Mouse (Mus musculus) neural tube, embryonic 13.5 days (tissue): ENCODE data around the gene Gm20897. TPM values are rescaled to one million over a fixed set of nuclear protein-coding genes. Genes with fewer than 3 reads are reported as not detected.
"Not testable (repeated sequence)": the region's sequence is repeated elsewhere in the genome, so short reads cannot be mapped to it uniquely, and the experiment has no call there.

Experiments
- ATAC-seq: fragments of 200-750 bp; cut with Nextera tagmentation; 2 replicates; pipeline ENCODE4 v1.8.0; 2017; ENCODE audit warnings: low read depth, mild to moderate bottlenecking, moderate TSS enrichment, moderate library complexity
- H3K27ac ChIP-seq: fragments of 300-500 bp; sonication (generic); replicated peaks from 2 replicates; pipeline ENCODE4 v1.5.1; 2015; ENCODE audit warnings: moderate library complexity, mild to moderate bottlenecking, inconsistent platforms
- H3K27me3 ChIP-seq: fragments of 300-500 bp; sonication (generic); 2 replicates; pipeline ENCODE4 v1.6.1; 2015; ENCODE audit warnings: mild to moderate bottlenecking, inconsistent platforms
- H3K36me3 ChIP-seq: fragments of 300-500 bp; sonication (generic); 2 replicates; pipeline ENCODE4 v1.6.1; 2015; ENCODE audit warnings: mild to moderate bottlenecking, inconsistent platforms
- H3K4me1 ChIP-seq: fragments of 300-500 bp; sonication (generic); replicated peaks from 2 replicates; pipeline ENCODE4 v1.6.1; 2015; ENCODE audit warnings: inconsistent platforms
- H3K4me2 ChIP-seq: fragments of 300-500 bp; sonication (generic); 2 replicates; pipeline ENCODE4 v1.6.1; 2015; ENCODE audit warnings: inconsistent platforms, mild to moderate bottlenecking, moderate library complexity
- H3K4me3 ChIP-seq: fragments of 300-500 bp; sonication (generic); 2 replicates; pipeline ENCODE4 v1.5.1; 2015; ENCODE audit warnings: mild to moderate bottlenecking, inconsistent platforms
- H3K9ac ChIP-seq: fragments of 300-500 bp; sonication (generic); 2 replicates; pipeline ENCODE4 v1.6.1; 2015; ENCODE audit warnings: moderate library complexity, mild to moderate bottlenecking, inconsistent platforms
- H3K9me3 ChIP-seq: fragments of 300-500 bp; sonication (generic); 2 replicates; pipeline ENCODE4 v1.6.1; 2016; ENCODE audit warnings: inconsistent platforms
- WGBS: fragments of 180-500 bp; shearing (Covaris S2); methylation state at CpG from one replicate; pipeline ENCODE4 v1.1.7; 2015; 5-methylcytosine and 5-hydroxymethylcytosine counted together
- polyA plus RNA-seq: library from polyadenylated mRNA; unstranded; fragments of >200 nt; fragmentation: Nextera tagmentation; extraction: Ambion mirVana; gene quantifications from 2 replicates; pipeline ENCODE4 v1.2.1, GENCODE M21; 2015

The Gm20897 gene
- not detected in 2 replicates for polyA plus RNA-seq

DNA sequence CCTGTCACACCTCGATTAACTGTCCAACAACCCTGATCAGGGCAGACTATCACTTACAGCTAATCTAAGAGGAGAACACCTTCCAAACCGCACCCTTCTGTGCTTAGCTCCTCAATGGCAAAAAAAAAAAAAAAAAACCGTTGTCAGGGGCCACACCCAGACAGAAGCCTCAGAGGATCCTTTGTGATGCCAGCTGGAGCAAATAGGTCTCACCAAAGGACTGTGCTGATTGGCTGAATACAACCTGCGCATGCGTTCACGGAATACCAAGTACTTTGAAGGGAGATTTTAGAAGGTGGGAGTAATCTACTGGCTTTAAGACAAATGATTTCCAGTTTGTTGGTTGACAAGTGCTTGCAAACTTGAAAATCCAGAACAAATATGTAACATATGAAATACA lies at the start of gene Gm20897:
Gene Gm20897 (minus strand): TSS at position 101 of the 400 bp plus-strand sequence.
- WGBS = 81% methylated on average over 3 of the region's 6 CpGs
- H3K36me3 ChIP-seq, H3K4me1 ChIP-seq, H3K27me3 ChIP-seq, H3K9ac ChIP-seq, ATAC-seq, H3K27ac ChIP-seq, H3K4me3 ChIP-seq, H3K9me3 ChIP-seq, H3K4me2 ChIP-seq: not testable (repeated sequence)

Other genes with a start within 250 kb of the Gm20897 start
- not detected in 2 replicates for gene Gm21732, start 73.5 kb upstream of the Gm20897 start, polyA plus RNA-seq